Mouse (Mus musculus) urinary bladder, postnatal 14 days (tissue): ENCODE measurements at regions not wholly inside any gene's neighbourhood (a gene's known extent, or its start where the extent isn't known, plus 50 kb on each side); places are given as distances from the start of the nearest gene placed in this dataset.

Experiments
- DNase-seq: peaks from one replicate; pipeline ENCODE4 v3.0.0; 2021; ENCODE audit warnings: low spot score

DNA sequence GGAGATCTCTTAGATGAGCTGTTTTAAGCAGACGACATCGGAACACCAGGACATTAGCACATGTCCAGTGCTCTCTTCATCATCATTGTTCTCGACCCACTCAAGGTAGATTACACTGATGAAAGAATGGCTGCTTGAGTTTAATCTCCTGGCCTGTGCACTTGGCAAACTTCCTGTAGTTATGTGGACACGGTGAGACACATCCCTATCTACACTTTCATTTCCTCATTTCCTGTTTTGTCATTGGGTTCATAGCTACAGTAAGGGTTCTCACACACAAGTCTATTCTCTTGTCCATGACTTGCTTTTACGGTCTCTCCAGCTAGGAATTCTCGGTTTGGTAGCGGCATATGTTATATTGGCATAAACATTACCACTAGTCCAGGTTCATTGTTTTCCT, 190.5 kb downstream of the Pdgfra start:
- no peak for DNase-seq

DNA sequence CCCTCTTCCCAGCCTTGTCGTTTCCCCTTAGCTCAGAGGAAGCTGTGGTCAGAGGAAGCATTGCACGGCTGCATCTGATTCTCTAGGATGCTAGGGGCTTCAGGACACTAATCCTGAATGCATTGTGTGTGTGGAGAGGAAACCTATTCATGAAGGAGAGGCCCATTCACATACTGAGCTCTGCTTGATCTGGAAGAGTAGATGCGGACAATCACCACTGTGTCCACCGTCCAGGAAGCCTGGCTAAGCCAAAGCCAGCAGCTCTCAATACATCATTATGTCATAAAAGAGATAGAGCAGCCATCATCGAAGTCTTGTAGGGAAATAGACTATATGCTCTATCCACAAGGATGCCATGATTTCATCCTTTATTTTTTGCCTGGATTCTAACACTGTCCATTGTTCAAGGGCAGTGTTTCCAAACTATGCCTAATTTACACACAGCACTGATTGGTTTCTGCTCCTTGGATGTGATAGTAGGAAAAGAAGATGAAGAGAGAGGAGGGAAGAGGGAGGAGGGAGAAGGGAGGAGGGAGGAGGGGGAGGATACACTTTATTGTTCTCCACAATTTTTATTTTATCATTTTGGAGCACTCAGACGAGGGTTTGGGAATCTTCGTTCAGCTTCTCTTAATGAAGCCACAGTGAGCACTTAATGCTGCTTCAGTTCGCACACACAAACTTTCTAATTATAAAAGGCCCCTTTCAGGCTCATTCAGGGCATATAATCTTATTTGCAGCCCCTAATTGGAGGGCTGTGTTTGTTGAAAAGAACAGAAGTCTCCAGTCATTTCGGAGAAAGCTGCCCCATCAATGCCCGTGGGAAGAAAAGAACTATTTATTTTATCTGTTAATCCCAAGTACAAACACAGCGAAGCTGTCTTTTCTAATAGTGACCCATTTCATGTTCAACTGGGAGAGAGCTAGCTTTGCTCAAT, 195.0 kb downstream of the Pdgfra start:
- DNase-seq, result no peak

DNA sequence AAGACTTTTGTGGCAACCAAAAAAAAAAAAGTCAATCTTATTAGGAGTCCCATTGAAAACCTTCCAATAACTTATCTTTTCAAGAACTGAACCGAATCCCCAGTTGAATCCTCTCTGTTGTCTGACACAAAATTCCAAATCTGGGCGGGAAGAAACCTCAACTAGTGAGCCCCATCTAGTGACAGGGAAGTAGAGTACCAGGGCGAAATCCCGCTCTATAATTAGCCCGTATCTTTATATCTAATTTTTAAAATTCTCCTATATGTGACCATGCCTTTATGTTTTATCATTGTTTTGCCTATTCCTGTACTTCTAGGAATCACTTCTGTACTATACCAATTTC, 195.7 kb downstream of the Pdgfra start:
- no peak for DNase-seq

DNA sequence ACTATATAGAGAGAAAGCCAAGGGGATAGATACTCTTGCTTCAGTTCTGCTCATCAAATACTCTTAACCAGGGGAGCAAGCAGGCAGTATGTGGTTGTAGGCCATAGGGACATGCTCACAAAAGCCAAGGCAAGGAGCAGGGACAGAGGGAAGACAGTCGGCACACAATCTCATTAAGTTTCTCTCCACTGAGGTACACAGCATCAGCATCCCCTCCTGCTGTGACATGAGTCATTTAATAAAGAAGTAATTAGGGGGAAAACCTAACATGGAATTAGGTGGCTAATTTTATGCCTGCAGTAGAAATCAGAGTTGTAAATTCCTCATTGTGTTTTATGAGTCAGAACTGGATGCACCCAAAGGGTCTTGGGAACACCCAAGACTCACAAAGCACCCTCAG, 203.2 kb downstream of the Pdgfra start:
- no peak for DNase-seq

DNA sequence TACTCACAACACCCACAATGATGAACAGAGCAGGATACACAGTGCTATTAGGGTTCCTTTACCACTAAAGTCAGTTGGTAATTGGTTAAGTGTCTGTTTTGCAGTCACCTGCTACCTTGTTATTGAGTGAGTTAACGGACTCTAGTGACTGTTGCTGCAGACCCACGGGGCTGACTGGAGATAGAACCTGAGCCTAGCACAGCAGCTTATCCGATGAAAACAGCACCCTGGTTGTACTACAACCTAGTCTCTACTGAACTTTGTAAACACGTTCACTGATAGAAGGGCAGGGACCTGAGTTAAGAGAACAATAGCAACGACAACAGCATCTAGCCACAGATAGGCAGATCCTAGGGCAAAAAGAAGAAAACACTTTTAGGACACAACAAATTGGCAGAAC, 206.8 kb downstream of the Pdgfra start:
- no peak for DNase-seq

DNA sequence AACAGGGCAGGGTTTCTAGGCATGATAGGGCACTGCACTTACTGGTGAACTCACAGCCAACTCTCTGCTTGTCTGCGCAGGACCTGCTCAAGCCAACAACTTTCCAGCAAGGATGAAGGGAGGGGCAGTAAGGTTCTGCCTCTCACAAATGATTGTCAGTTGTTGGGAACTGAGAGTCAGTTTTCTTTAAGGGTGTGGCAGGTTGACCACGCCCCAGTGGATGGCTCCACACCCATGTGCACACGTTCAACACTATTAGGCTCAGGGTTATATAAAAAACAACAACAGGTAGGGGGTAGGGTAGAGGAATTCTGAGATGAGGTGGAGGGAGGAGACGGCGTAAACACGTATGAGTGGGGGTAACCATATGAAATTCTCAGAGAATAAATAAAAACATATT, 210.9 kb upstream of the Kit start:
- DNase-seq, result no peak

DNA sequence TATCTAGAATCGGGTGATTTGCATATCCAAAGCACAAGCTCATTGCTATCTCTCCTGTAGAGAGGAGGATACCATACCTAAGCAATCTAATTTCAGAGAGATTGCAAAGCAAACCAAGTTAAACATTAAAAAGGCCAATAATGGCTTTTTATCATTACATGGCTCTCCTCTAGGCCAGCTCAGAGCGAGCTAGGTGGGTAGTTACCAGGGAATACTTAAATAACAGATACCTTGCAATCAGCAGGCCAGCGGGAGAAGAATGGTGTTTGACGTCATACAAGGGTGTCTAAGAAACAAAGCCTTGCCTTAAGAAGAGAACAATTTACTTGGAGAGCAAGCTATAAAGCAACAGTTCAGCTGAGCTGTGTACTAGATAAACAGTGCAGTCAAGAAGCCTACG, 207.4 kb upstream of the Kit start:
- DNase-seq, result no peak

DNA sequence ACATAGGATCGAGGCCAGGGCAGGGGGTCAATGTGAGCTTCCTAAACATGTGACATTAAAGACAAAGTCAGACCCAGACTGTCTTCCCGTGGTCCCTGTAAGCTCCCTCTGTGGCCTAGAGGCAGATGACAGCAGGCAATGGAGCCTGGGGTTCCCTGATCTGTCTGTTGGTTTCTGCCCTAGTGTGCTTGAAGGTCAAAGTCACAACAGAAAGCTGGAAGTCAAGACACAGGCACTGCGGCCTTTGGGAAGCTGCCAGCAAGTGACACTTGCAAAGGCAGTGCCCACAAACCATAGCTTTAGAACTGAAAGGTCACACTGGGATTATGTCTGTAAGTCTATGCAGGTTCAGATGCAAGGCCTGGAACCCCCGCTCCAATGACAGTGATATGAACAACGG, 206.0 kb upstream of the Kit start:
- DNase-seq, result no peak

DNA sequence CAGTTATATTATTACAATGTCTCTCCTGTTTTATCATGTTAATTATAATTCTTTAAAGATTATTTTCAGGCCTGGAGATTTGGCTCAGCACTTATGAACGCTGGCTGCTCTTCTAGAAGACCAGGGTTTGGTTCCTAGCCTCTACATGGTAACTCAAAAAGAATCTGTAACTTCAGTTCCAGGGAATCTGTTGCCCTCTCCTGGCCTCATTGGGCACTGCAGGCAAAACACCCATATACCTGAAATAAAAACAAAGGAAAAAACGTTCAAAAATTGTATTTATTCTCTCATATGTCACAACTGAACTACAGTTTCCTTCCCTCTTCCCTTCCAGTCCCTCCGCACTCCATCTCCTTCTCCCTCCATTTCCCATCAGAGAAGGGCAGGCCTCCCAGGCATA, 201.9 kb upstream of the Kit start:
- DNase-seq, result no peak

DNA sequence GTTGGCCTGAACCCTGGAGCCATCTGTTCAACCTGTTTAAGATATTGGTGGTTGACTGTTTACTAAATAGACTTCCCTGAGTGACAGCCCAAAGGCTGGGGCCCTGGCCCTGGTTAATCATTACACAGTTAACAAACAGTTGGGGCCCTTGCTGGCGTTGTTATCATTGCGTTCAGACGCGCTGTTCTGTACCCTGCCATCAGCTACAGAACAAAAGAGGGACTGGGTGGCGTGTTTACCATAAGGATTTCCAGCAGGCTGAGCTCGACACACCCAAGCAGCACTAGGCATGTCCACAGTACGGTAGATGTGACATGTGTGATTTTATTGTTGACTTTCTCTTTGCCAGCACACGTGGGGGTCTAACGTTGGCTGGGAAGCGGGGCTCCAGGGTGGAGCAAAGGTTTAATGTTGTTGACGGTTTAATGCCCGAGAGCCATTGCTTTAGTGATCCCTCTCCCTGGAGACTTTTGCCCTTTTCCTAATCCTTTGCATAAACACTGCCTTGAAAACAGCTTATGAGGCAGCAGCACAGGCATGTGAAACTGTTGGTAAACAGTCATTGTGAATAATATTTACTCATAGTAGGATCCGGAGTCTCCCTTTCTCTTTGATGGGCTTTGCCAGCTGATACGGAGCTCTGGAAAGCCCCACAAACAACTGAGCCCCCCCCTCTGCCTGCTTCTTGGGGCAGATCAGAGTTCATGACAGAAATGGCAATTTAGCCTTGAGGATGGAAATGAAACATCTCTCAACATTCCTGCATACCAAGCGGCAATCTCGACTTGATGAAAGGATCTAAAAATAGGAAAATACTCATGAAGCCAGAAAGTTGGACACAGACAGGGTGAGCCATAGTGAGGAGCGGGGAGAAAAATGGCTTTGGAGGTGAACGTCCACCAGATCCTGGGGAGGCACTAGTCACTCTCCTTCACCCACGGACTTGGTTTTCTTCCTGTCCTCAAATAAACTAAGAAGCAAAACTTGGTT, 197.1 kb upstream of the Kit start:
- DNase-seq, result peak; percentile 42

DNA sequence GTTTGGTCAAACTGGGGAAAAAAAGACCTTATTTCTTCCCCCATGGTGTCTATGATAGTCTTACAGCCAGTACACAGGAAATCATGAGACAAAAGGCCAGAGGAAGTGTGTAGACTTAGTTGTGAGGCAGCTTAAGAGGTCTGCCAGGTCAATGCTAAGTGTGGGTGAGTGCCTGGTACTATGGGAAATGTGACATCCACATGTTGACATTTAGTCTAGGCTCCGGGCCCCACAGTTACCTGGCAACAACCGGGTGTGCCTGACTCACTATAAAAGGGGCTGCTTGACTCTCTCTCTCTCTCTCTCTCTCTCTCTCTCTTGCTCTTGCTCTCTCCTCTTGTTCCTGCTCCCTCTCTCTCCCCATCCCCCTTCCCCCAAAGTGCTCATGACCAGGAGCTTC, 196.1 kb upstream of the Kit start:
- no peak for DNase-seq

DNA sequence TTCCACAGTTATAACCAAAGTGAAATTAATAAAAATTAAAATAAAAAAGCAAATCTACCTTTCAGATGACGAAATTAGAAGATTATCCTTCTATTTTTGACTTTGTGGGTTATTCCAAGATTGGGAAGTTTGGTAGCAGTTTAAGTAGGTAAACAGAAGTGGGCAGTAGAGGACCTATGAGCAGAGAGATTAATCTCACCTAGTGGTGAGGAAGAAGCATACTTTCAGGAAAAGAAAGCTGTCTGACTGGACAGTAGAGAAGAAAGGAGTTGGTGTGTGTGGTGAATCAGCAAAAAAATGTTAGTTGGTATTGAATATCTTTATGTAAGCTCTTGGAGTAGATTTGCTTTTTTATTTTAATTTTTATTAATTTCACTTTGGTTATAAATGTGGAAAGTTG, 194.4 kb upstream of the Kit start:
- DNase-seq, result no peak

DNA sequence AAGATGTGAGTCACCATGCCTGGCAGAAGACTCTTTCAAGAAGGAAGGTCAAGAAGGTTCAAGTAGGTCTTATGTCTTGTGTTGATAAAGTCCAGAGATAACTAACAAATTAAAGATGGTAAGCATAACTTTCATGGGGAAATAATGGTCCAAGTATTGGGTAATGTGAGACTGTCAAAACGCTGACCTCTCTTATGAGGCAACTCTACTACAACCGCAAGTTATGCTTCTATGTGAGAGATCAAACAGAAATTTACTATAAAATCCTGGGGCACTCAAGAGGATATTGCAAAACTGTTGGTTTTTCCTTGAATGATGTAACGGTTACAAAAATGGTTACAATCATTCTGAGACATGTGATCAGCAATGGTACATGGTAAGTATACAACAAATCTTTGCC, 192.6 kb upstream of the Kit start:
- DNase-seq, result no peak

DNA sequence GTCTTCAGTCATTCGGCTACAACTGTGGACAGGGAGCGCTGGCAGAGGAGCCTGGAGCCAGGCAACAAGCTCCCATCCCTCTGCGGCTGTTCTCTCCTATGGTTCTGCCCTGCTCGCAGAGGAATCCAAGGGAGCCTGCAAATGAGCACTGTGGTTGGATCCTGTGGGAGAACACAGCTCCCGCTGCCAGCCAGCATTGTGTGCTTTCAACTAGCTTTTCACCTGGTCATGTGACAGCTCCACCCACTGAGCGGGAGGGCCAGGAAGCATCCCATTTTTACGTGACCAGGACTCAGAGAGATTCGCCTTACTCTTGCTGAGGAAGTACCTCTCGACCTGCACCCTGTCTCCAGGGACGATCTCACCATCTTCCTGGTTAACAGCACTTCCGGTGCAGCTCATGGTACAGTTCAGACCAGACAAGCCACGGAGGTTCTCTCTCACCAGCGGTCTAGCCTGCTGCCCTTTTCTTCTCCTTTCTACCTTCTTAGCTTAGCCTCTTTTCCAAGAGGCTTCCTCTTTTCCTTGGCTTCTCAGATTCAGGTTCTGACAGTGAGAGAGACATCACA, 186.7 kb upstream of the Kit start:
- no peak for DNase-seq

DNA sequence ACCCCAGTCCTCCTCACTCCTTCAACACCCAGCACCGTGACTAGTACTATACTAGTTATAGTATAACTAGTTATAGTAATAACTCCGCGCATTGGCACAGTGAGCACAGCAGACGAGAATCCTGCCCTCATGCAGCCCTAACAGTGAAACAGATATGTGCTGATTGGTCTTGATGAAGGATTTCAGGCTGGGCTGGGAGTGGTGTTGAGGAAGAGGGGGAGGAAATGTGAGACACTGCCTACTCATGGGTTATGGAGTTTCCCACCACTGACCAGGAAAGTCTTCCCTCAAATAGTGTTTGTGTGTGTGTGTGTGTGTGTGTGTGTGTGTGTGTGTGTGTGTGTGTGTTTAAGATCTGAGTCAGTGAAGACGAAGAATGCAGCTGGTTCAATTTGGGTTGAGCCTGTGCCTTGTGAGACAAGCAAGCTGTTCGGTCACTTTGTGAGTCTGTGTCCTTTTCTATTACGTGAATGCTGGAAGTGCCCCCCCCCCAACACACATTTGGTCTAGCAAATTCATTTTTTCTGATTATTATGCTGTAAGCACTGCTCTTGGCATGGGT, 185.9 kb upstream of the Kit start:
- no peak for DNase-seq

DNA sequence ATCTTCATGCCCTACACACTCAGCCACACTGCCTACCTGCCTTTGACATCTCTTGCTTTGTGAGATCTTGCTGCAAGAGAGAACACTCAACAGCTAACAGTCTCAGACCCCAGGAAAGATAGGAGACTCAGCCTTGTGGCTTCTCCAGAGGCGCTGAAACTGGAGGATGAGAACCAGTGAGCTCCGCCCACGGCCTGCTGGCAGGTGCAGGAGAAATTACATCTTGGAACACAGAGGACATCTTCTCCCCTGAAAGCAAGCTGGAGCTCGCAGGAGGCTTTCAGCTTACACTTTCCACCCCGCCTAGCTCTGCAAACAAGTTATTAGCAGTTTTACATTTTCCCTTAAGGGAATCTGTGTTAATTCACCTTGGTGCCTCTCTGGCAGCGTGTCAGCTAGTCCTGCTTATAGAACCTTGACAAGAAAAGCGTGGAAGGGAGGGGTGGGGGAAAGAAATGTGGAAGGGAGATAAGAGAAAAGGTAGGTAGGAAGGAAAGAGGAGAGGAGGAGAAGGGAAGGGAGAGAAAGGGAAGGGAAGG, 185.2 kb upstream of the Kit start:
- no peak for DNase-seq

DNA sequence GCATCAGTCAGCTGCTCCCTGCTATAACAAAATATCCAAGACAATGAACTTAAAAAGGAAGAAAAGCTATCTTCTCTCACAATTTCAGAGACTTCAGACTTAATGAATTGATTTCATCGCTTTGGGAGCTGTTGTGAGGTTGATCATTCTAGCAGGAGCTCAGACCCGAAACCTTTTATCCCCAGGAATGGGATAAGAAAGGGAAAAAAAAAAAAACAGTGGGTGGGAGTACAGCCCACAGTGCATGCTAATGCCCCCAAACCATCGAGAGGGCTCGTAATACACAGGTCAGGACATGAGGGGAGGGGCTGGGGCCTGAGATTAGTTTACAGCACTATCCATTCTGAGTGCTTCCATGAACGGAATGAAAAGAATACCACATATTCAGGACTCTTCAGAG, 175.9 kb upstream of the Kit start:
- no peak for DNase-seq

DNA sequence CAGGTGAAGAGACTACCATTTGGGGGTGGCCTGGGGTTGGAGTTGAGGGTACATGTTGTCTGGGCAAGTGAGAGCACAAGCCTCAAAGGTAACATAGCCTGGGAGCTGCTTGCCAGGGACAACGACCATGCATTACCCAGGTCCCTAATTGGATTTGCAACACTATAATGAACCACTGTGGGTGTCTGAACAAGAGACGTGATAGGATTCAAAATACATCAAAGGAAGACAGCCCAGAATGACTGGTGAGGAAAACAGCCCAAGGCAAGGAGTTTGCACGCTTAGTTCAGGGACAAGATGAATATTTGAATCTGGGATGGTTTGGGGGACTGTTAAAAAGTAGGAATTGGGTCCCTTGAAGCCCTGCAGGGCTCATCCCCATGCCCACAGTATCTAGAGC, 173.0 kb upstream of the Kit start:
- no peak for DNase-seq

DNA sequence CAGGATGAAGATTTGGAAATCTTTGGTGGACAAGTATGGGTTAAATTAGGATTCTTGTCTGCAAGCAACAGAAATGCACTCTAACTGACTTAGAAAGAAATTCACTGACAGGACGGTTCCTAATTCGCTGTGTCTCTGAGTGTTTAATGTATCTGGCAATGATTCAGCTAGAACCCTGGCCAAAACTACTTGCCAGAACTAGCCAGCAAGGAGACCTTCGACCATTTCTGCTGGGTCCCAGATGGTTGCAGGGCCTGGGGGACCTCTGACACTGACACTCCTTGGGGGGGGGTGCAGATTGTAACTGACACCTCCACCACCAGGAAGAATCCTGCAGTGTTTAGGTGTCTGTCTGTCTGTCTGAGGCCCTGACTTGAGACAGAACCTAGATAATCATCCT, 172.1 kb upstream of the Kit start:
- DNase-seq, result no peak

DNA sequence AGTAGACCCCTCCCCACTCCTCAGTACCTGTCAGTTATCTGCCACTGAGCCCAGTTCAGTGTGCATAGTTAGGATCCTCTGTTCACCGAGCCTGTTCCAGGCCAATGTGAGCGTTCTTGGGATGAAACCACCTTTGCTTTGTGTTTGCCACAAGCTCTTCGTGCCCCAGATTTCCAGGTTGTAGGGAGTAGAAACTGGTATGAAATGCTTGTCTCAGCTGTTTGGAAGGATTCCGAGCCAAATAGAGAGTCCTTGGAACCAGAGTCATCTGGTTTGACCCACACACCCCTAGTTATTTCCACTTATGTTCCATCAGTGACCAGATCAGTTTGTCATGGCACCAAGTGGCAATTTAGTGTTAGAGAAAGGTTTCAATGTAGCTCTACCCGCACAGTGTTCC, 171.2 kb upstream of the Kit start:
- no peak for DNase-seq

DNA sequence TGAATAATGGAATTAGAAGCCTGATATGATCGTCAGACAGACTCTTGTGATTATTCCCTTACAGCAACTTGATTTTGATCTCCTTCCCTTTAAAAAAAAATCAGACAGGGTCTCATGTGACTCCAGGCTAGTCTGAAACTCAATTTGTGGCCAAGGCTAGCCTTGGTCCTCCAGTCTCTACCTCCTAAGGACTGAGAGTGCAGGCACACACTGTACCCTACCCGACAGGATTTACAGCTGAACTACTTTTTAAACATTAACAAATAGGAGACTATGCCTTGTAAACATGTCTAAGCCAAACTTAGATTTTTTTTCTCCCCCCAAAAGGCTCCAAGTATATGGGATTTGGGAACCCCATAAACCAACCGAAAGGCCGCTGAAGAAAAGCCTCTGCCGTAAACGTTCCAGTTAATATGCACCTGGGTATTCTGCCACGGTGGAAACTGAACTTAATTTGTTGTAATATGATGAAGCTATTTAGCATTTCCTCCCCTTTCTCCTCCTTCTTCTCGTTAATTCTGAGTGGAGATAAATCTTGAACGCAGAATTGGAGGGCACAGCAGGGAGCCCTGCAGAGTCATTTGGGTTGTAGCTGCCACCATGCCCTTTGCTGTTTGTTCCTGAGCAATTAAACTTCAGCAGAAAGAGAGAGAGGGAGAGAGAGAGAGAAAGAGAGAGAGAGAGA, 170.0 kb upstream of the Kit start:
- no peak for DNase-seq

DNA sequence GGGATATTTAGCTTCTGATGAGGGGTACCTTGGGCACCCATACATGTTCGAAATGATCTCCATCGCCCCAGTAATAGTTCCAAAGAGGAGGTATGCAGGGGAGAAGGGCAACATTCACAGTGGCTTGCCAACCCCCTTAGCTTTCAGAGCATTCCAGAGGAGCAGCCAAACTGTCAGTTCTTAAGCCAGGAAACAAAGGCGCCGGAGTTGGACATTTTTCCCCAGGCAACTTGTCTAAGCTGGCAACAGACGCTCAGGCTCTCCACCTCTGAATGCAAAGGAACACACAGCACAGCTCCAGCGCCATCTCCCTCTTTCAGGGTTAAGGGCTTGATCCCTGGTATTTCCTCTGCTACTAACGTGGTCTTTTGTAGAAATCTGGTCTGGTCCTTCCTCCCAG, 169.2 kb upstream of the Kit start:
- no peak for DNase-seq
